Mouse (Mus musculus): Measurements from ENCODE around the gene Rsph9.
A peak's percentile ranks its signal among the peaks of the same experiment; 100 is the strongest.

The Rsph9 gene

GRCm38 (mm10) chr17:46139872-46140271 lies 4.1 kb downstream of the Rsph9 start:
- no peak for DNase-seq (ENCODE audit: low read depth)

- no peak for DNase-seq (ENCODE audit: low read depth)
Observed at GRCm38 (mm10) chr17:46138563-46139236, 5.3 kb downstream of the Rsph9 start.

GRCm38 (mm10) chr17:46132862-46133261 lies 11.2 kb downstream of the Rsph9 start:
- DNase-seq (ENCODE audit: low read depth), result no peak

- peak; percentile 50 for DNase-seq (ENCODE audit: low read depth)
Observed at GRCm38 (mm10) chr17:46132058-46132718, 11.8 kb downstream of the Rsph9 start.

GRCm38 (mm10) chr17:46129741-46130498 lies 14.1 kb downstream of the Rsph9 start:
- no peak for DNase-seq (ENCODE audit: low read depth)

- DNase-seq (ENCODE audit: low read depth), result no peak
Observed at GRCm38 (mm10) chr17:46127814-46128493, 16.1 kb downstream of the Rsph9 start.

GRCm38 (mm10) chr17:46126608-46127007 lies 17.4 kb downstream of the Rsph9 start:
- no peak for DNase-seq (ENCODE audit: low read depth)

GRCm38 (mm10) chr17:46123953-46124700 lies 19.9 kb downstream of the Rsph9 start:
- no peak for DNase-seq (ENCODE audit: low read depth)

GRCm38 (mm10) chr17:46123285-46123684 lies 20.7 kb downstream of the Rsph9 start:
- no peak for DNase-seq (ENCODE audit: low read depth)

- DNase-seq (ENCODE audit: low read depth), result no peak
Observed at GRCm38 (mm10) chr17:46122791-46123190, 21.2 kb downstream of the Rsph9 start.

- no peak for DNase-seq (ENCODE audit: low read depth)
Observed at GRCm38 (mm10) chr17:46119641-46120040, 24.4 kb downstream of the Rsph9 start.

- no peak for DNase-seq (ENCODE audit: low read depth)
Observed at GRCm38 (mm10) chr17:46118423-46118850, 25.6 kb downstream of the Rsph9 start.

GRCm38 (mm10) chr17:46117623-46118422 lies 26.2 kb downstream of the Rsph9 start:
- no peak for DNase-seq (ENCODE audit: low read depth)

- DNase-seq (ENCODE audit: low read depth), result no peak
Observed at GRCm38 (mm10) chr17:46116881-46117280, 27.1 kb downstream of the Rsph9 start.

- no peak for DNase-seq (ENCODE audit: low read depth)
Observed at GRCm38 (mm10) chr17:46116138-46116537, 27.9 kb downstream of the Rsph9 start.

GRCm38 (mm10) chr17:46115489-46115888 lies 28.5 kb downstream of the Rsph9 start:
- no peak for DNase-seq (ENCODE audit: low read depth)

GRCm38 (mm10) chr17:46110402-46111289 lies 33.4 kb downstream of the Rsph9 start, which contains the start of gene Mrps18a:
Gene Mrps18a, plus strand, starts transcription at chr17:46110986.
- peak; percentile 76 for DNase-seq (ENCODE audit: low read depth)

- DNase-seq (ENCODE audit: low read depth), result no peak
Observed at GRCm38 (mm10) chr17:46108286-46108685, 35.7 kb downstream of the Rsph9 start.

GRCm38 (mm10) chr17:46104487-46104886 lies 39.5 kb downstream of the Rsph9 start:
- DNase-seq (ENCODE audit: low read depth), result no peak
